Mouse (Mus musculus): ENCODE data around the gene Bmpr1b. TPM values are rescaled to one million over a fixed set of nuclear protein-coding genes. Genes with fewer than 3 reads are reported as not detected.
"Not testable (repeated sequence)": the region's sequence is repeated elsewhere in the genome, so short reads cannot be mapped to it uniquely, and the experiment has no call there.

Bmpr1b gene
- total RNA-seq (2021): 1 to 10 TPM; 2.7 to 4.5 TPM
- long read RNA-seq, experiment 1, partial matches to known transcripts: 0 of 1 reads
- long read RNA-seq, experiment 1, other reads (novel, unspliced or antisense): 1 of 1 reads
- long read RNA-seq, experiment 2: 0 reads

DNA sequence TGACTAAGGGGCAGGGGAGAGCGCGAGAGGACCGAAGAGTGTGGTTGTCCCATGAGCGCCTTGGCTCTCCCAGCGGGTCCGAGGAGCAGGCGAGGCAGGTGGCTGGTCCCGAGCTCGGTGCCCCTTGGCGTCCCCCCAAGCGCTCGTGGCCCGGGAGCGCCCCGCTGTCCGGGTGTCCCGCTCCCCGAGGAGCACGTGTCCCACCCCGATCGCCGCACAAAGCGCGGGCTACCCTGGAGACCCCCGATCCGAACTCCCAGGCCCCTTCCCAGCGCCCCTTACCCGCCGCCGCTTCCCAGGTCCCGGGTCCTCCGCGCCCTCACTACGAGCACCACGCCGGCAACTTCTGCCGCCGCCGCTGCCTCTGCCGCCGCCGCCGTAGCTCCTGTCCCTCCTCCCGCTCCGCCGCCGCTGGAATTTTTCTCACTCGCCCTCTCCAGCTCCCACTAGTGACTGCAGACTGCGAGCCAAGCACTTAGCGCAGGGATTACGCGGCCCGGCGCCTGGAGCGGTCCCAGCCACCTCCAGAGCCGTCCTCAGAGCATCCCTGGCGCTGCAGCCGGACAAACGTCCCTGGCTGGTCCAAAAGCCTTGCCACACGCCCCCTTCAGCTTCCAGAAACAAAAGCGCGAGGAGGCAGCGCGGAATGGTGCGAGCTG is at the start of gene Bmpr1b:
Gene Bmpr1b (minus strand): TSS at position 563 of the 659 bp plus-strand sequence.
- DNase-seq (ENCODE audit: low spot score in 2 of 2): peak; percentile 18 to 40

DNA sequence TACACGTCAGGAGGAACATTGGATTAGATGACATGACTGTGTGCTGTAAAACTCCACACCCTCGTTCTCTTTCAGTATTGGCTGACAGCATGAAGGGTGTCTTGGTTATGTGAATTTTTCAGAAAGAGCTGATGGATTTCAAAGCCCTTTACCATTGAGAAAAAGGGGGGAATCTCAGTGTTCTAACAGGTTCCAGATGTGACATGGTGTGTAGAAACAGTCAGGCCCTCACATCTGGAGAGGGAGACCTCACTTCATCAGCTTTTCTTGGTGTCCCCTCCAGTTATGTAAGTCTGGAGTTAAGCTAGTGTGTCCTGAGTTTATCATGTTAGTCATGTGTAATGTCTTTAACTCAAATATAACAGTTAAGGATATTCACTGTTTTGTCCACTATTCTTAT is 43.6 kb upstream of the Bmpr1b start:
- DNase-seq (ENCODE audit: low spot score in 2 of 2): no peak

DNA sequence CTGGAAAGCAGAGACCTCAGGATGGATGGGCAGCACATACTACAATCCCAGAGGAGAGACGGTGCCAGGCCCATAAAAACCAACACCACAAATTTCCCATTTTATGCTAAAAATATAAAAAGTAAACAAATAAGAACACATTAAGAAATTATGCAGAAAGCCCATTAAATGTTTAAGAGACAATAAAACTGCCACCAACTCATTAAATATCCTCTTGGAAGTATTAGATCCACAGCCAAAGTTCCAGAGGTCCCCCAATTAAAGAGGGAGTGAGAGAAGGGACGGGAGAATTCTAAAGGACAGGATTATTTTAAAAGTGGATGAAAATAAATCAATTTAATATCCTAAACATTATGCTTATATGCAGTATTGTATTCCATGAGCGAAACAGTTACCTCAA is 43.0 kb upstream of the Bmpr1b start:
- no peak for DNase-seq (ENCODE audit: low spot score in 2 of 2)

DNA sequence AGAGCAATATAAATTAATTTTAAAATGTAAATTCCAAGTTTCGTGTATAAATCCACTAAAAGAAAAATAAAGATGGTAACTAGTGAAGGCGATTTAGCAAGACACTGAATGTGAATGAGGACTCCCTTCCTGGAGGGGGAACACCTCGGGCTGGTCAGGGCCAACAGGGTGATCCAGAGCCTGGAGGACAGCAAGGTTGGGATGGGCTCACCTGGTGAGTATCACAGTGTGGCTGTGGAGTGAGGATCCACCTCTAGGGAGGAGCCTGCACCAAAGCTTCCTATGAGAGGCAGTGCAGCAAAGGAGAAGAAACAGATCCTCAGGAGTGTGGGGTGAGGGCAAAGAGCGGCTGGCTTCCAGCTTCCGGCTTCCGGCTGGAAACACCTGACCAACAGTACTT is 40.8 kb upstream of the Bmpr1b start:
- no peak for DNase-seq (ENCODE audit: low spot score in 2 of 2)

DNA sequence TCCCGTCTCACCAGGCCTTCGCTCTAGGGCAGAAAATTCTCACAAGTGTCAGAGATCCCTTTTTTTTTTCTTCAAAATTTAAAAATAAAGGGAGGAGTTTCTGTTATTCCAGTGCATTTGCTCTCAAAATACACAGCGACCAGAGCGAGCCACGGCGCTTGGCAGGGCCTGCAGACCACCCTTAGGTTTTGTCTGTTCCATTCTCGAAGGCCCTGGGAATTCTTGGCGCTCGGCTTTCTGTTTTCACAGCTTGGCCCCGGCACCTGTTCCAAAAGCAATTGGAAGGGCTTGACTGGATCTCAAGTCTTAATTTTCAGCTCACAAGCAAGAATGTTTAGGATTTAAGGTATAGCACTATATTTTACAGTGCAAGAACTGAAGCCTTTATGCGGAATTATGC is 39.8 kb upstream of the Bmpr1b start:
- DNase-seq (ENCODE audit: low spot score in 2 of 2): no peak

DNA sequence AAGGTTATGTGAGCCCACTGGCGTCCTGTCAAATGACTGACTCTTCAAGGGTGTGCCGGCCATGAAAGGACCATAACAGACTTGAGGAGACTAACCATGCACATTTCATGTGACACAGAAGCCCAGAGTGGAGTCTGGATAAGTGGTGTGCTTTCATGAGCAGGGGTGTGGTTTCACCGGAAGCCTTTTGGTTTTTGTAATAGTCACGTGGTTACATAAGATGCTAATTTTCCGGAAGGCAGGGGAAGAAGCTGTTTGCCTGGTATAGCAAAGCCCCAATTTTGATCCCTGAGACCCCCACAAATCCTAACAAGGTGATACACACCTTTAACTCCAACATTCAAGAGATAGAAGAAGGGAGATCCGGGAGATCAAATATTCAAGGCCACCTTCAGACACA is 38.3 kb upstream of the Bmpr1b start:
- no peak for DNase-seq (ENCODE audit: low spot score in 2 of 2)

DNA sequence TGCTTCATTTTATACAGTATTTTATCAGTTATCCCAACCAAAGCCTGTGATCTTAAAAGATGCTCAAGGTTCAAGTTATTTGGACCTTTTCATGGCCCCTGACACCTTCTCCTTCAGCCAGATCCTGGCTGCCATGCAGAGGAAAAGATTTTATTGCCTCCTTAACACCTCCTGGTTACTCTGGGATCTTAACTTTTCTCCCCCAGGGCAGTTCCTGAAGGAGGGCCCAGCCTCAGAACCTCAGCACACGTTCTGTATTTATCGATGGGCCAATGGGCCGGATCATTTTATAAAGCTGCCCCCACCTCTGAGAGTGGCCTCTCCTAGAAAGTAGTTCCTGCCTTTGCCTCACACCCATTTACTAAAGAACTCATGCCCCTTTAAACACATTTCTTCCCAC is 37.1 kb upstream of the Bmpr1b start:
- no peak for DNase-seq (ENCODE audit: low spot score in 2 of 2)

DNA sequence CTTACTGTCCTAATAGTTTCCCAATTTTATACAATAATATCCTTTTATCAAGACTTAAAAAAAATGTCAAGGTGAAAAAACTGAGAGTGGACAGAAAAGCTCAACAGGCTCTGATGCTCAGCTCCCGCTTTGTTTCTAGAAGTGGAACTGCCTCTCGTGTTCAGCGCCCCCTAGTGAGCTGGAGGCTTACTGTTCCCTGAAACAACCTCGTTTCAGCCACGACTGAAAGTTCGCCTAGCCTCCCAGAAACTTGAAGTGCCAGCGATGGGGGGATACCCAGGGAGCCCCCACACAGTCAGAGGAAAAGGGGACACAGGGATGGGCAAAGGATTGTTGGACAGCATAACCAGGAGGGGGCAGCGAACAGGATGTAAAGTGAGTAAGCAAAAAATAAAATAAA is 26.9 kb upstream of the Bmpr1b start:
- DNase-seq (ENCODE audit: low spot score in 2 of 2): no peak

DNA sequence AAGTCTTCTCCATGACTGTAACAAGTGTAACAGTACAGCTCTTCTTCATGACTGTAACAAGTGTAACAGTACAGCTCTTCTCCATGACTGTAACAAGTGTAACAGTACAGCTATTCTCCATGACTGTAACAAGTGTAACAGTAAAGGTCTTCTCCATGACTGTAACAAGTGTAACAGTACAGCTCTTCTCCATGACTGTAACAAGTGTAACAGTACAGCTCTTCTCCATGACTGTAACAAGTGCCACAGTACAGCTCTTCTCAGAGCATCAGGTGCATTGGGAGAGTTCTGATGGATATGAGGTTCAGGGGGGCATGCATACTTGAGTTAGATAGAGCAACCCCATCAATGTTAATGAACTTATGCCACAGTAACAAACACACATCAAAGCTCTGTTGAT is 22.4 kb upstream of the Bmpr1b start:
- not testable (repeated sequence) for DNase-seq (ENCODE audit: low spot score in 2 of 2)

DNA sequence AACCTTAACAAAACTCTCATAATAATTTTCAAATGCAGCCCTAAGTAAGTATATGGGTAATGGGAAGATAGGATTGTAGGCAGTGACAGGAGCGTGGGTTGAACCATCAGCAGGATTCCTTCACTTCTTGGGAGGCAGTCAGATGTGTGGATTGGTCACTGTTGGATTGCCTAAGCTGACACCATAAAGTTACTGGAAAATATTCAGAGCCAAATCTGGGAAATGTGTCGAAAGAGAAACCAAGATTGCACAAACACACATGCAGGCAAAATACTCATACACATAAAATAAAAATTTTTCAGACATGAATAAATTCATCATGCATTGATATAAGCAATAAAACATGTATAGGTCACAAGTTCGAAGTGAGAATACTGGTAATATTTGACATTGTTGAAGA is 17.3 kb upstream of the Bmpr1b start:
- DNase-seq (ENCODE audit: low spot score in 2 of 2): no peak

DNA sequence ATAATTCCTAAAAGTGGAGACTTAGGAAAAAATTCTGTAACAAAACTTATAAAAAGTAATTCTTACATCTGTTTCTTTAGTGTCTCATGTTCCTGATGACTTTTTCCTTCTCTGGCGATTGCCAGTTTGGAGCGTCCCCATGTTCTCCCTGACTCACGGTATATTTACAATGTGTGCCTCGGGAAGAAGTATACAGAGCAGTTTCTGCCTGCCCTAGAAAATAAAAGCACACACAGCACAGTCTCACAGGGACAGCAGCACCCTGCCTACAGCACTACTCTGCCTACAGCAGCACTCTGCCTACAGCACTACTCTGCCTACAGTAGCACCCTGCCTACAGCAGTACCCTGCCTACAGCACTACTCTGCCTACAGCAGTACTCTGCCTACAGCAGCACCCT is 4.8 kb upstream of the Bmpr1b start:
- no peak for DNase-seq (ENCODE audit: low spot score in 2 of 2)

DNA sequence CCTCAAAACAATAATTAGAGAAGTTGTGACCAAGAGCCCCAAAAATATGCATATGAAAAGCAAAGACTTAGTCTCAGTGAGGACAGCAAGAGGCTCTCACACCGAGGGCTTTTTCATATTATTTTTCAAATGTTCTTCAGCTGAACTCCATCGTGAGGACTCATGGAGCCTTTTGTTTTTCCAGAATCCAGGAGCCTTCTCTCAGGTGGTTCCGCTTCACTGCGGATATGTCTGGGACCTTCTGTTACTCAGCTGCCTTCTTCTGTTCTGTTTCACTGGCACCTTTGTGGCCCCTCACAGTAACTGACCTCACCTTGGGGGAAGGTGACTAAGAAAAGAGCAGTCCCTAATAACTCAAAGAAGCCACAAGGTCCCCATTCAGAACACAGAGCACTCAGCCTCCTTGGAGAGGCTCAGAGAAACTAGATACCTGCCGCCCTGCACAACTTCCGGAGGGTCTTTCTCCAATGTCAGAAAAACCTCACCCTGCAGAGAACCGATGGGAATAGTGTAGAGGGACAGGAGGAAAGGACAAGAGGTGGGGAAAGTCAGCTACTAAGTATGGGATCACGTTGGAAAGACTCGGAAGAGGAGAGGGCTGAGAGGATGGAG is 868 bp downstream of the Bmpr1b start:
- no peak for DNase-seq (ENCODE audit: low spot score in 2 of 2)

DNA sequence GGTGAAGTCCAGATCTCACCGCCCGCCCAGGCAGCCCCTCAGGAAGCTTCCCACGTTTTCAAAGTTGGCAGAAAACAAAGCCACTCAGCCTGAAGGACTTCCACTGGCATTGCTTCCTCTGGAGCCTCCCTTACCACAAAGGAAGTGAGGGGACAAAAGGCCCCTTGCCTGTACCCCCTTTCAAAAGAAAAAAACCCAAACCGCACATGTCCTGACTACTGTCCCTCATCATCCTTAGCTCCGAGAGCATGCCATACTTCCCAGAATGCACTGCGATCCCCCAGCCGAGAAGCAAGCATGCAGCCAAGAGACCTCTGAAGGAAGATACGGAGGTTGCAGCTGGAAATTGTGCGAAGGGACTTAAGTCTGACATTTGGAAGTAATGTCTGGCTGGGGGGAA is 4.2 kb downstream of the Bmpr1b start:
- no peak for DNase-seq (ENCODE audit: low spot score in 2 of 2)

DNA sequence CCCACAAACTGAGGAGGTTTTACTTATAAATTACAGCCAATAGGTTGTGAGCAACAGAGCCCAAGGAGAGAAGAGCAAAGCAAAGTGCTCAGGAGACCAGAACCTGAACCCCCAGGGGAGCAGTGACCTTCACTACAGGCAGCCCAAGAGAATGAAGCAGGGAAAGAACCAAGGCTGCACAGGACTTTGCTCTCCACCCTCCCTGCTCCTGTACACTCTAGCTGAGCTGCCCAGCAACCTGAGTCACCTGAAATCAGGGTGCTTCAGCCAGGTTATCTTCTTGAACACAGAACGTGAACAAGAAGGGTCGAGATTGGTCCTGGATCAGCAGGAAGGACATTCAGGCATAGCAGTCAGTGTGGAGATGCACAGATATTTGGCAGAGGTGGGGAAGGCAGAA is 5.3 kb downstream of the Bmpr1b start:
- DNase-seq (ENCODE audit: low spot score in 2 of 2): no peak

DNA sequence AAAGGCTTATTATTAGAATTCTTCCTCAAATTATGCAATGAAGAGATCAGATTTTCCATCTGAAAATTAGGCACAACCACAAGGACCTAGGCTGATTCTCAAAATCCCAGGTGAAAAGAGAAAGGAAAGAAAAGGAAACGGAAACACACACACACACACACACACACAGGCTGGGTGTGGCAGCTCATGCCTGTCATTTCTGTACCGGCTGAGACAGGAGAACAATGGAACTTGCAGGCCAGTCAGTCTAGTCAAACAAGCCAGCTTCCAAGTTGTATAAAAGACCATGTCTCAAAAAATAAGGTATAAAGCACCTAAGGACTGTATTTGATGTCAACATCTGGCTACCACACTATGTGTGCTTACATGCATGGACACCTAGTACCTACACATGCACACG is 7.8 kb downstream of the Bmpr1b start:
- no peak for DNase-seq (ENCODE audit: low spot score in 2 of 2)

DNA sequence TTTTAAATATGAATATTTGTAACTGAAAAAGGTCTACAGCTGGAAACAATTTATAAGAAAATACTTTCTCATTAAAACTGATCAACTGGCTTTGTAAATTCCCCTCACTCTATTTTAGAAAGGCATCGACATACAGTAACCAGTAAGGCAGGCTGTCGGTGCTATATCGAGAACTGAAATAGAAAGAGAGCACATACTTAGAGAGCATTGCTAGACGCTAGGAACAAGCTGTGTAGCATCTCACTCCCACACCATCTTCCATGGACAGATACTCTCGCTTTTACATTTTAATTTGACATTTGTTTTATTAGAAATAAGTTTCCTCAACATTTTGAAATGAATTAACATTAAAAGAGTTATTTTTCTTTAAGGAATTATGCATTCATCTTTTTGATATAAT is 17.2 kb downstream of the Bmpr1b start:
- DNase-seq (ENCODE audit: low spot score in 2 of 2): no peak

DNA sequence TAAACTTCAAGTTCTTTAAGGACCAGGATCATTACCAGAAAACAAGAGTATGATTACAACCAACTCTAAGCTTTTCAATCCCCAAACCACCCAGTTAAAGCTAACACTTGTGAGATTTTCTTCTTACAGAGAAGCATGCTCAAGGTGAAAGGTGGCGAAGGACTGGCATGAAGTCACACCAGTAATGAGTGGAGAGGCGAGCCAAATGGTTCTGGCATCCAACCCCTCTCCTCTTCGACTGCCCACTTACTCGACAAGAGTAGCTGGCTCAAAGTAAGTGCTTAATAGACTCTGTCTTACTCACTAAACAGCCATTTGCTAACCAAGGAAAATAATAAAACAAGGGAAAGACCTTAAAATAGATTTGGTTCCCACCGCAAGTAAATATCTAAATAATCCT is 30.4 kb downstream of the Bmpr1b start:
- no peak for DNase-seq (ENCODE audit: low spot score in 2 of 2)

DNA sequence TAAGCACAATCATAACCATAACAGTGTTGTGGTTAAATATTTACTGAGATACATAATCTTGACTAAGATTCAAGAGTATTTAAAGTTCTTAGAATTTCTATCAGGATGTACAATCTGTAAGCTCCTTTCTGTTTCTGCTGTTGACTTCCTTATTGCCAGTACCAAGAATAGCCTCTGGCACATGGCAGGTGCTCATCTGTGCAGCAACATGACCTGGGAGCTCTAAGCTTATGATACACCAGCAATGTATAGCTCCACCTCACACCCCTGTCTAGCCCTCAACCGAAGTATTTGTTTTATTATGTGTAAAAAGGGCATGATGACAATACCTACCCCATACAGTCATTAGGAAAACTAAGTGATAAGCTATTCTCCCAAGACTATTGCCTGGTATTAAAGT is 42.8 kb downstream of the Bmpr1b start:
- no peak for DNase-seq (ENCODE audit: low spot score in 2 of 2)

DNA sequence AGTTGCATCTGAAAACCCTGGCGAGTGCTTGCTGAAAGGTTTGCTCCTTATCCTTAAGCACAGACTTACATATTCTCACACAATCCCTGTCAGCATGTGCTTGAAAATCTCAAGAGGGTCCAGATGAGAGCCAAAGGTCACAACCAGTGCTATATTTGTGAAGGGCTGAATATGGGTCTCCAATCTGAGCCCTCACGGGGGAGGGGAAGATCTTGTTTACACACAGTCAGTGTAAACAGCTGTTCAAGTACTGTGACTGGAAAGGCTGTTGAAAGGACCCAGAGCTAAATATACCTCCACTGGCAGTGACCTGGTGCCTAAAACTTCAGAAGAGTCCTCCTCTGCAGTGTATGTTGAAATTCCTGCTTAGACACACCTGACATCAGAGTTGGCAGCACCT is 43.7 kb downstream of the Bmpr1b start:
- DNase-seq (ENCODE audit: low spot score in 2 of 2): no peak

DNA sequence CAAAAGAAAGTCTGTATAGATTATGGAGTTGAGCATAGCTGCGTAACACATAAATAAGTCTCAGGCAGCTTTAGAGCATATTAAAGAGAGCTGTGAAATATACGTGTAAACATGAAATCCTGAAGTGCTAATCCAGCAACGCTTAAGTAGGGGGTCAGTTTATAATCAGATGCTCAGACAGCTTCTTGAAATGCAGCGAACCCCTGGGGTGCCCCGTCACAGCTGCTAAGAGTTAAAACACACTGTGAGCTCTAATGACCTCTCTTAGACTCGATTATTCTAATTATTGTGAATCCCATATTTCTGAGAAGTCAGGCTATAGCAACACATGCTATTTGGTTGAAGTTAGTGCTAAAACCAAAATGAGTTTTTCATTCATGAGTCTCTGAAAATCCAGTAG is 45.0 kb downstream of the Bmpr1b start:
- no peak for DNase-seq (ENCODE audit: low spot score in 2 of 2)

DNA sequence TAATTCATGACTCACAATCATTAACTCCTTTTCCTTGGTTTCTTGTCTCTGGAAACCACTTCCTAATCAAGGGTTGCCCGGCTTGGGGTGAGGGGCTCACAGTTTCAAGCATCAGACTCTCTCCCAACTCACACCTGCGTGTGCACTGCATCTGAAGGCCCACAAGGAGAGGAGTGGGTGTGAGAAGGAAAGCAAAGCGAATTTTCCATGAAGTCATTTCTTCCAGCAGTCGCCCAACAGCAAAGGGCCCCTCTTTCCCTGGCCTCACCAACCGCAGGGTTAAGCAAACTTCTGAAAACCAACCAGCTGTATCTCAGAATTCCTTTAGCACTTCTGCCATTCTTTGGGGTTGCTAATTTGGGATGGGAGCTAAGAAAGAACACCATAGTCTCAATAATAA is 46.8 kb downstream of the Bmpr1b start:
- DNase-seq (ENCODE audit: low spot score in 2 of 2): no peak

DNA sequence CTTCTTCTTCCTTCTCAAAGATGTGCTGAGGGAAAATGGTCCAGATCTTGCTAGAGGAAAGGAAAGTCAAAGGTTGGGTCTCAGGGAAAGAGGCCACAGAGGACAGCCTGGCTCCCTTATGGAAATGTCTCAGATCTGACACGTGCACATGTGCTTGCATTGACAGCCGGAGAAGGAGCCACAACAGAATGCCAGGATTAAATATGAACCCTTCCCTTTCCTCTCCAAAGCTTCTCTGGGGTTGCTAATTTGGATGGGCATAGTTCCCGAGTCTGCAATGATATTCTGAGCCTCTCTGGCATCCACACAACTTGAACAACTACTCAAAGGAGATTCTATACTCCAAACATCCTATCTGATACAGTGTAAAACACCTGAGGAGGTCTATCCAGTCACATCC is 48.4 kb downstream of the Bmpr1b start:
- no peak for DNase-seq (ENCODE audit: low spot score in 2 of 2)

DNA sequence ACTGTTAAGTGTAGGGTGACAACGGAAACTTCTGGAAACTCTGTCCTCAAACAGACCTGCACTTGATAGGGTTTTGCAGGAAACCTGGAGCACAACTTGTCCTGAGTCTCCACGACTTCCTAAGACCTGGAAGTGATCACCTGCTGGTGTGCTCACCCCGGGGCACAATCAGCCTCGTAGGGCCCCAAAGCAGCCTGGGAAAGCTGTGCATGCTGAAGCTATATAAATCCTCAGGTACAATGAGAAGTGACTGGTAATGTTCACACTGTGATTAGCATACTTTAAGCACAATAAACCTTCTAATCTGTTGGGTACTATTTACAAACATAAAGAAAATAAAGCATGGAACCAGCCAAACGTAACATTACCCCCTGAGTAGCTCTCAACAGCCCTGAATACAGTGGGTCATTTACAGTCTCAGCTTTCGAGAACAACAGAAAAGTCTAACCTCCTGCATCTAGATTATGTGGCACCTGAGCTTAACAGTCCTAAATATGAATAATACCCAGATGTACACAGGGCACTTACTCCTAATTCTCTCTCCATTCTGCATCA is 54.4 kb downstream of the Bmpr1b start:
- no peak for DNase-seq (ENCODE audit: low spot score in 2 of 2)

Data from adrenal gland, postnatal 4 days (tissue).